Mouse (Mus musculus): ENCODE data around the gene Ctnnal1. TPM values are rescaled to one million over a fixed set of nuclear protein-coding genes. Genes with fewer than 3 reads are reported as not detected.

Gene Ctnnal1
- total and polyA plus RNA-seq, 3 experiments, result 2.3 to 6.3 TPM; not detected in 1

DNA sequence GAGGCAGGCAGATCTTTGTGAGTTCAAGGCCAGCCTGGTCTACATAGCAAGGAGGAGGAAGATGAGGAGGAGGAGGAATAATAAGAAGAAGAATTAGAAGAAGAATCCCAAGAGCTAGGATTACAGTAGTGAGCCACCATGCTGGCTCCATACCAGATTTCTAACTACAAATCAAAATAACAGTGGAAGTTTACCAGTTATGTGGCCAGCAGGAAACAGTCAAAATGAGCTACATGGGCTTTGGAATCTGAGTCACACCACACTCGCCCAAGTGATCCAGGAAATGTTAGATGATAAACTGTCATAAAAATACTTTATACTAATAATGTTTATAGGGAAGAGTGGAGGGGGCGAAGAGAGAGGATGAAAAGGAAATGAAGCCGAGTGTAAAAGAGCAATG lies 24.7 kb downstream of the Ctnnal1 start:
- Histone ChIP-seq H3K79me2 (ENCODE audit: control insufficient read depth, insufficient read depth, low read length, poor library complexity) (no peaks in the 10 kb centered on the region), H3K4me1 (ENCODE audit: control insufficient read depth in 1 of 2, insufficient read depth in 2 of 2, low read length in 2 of 2) (no peaks in the 10 kb centered on the region), H3K27ac (ENCODE audit: control insufficient read depth, low read depth, low read length) (no peak overlapping the region), H3K9me3 (replicated peaks; ENCODE audit: insufficient read depth, low read length) (no peaks in the 10 kb centered on the region), H3K9ac (ENCODE audit: control insufficient read depth, low read depth, low read length, poor library complexity, severe bottlenecking) (no peak overlapping the region), H3K4me3 (ENCODE audit: control insufficient read depth in 1 of 2, insufficient read depth in 1 of 2, low read depth in 2 of 2, low read length in 2 of 2) (no peak overlapping the region), H3K36me3 (ENCODE audit: control insufficient read depth in 1 of 2, insufficient read depth in 2 of 2, low read length in 2 of 2) (no peaks in the 10 kb centered on the region), H3K27me3 (ENCODE audit: control insufficient read depth in 1 of 2, insufficient read depth in 2 of 2, low read length in 2 of 2) (no peaks in the 10 kb centered on the region)
- TF ChIP-seq USF1 (IDR thresholded peaks at IDR 0.05; ENCODE audit: low read depth, low read length), result no peak
- no peak for DNase-seq (ENCODE audit: low read depth, low spot score)

DNA sequence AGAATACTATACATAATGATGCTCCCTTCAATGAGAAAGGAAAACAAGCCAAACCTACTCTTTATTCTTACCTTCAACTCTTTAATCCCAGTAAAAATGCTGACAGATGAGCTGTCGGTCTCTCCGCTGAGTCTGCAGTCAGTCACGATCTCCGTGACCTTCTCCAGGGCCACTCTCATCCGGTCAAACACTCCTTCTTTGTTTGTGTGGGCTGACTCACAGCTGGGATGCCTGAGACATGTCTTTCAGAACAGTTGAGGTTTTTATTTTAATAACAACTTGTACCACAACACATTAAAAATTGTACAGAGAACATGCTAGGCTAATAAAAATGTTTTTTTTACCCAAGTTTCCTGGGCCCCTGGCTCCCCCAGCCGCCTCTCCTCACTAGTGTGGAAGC lies 27.3 kb downstream of the Ctnnal1 start:
- TF ChIP-seq GATA1 (IDR thresholded peaks at IDR 0.05; ENCODE audit: low read depth, low read length), result no peak
- TF ChIP-seq ZNF384 (IDR thresholded peaks at IDR 0.05; ENCODE audit: low read depth, low read length), result no peak
- no peak for TF ChIP-seq ELF1 (IDR thresholded peaks at IDR 0.05; ENCODE audit: low read depth, low read length)
- no peak for TF ChIP-seq MYC (IDR thresholded peaks at IDR 0.05; ENCODE audit: low read depth, low read length)
- no peak for TF ChIP-seq MXI1 (IDR thresholded peaks at IDR 0.05; ENCODE audit: low read depth, low read length)
- no peak for TF ChIP-seq CHD2 (IDR thresholded peaks at IDR 0.05; ENCODE audit: low read length)
- no peak for TF ChIP-seq GABPA (IDR thresholded peaks at IDR 0.05; ENCODE audit: low read depth, low read length)
- no peak for TF ChIP-seq TBP (IDR thresholded peaks at IDR 0.05; ENCODE audit: low read depth, low read length)
- TF ChIP-seq NRF1 (IDR thresholded peaks at IDR 0.05; ENCODE audit: insufficient read depth, low read depth, low read length, poor library complexity, severe bottlenecking), result no peak
- TF ChIP-seq POLR2AphosphoS2 (IDR thresholded peaks at IDR 0.05; ENCODE audit: low read length), result no peak
- no peak for TF ChIP-seq SMC3 (IDR thresholded peaks at IDR 0.05; ENCODE audit: low read depth, low read length)
- no peak for TF ChIP-seq ZKSCAN1 (IDR thresholded peaks at IDR 0.05; ENCODE audit: low read depth, low read length)
- no peak for TF ChIP-seq USF1 (IDR thresholded peaks at IDR 0.05; ENCODE audit: low read depth, low read length)
- no peak for TF ChIP-seq NELFE (IDR thresholded peaks at IDR 0.05; ENCODE audit: low read depth, low read length)
- TF ChIP-seq HCFC1 (IDR thresholded peaks at IDR 0.05; ENCODE audit: low read depth, low read length), result no peak
- no peak for TF ChIP-seq ZMIZ1 (IDR thresholded peaks at IDR 0.05; ENCODE audit: low read depth, low read length)
- TF ChIP-seq MEF2A (IDR thresholded peaks at IDR 0.05; ENCODE audit: extremely low read depth, insufficient replicate concordance, low read depth, low read length, poor library complexity, severe bottlenecking), result no peak
- no peak for TF ChIP-seq KAT2A (conservative IDR thresholded peaks at IDR 0.05; ENCODE audit: low read depth, low read length)
- TF ChIP-seq JUND (IDR thresholded peaks at IDR 0.05; ENCODE audit: low read depth, low read length), result no peak
- no peaks in the 10 kb centered on the region for H3K27me3 ChIP-seq (ENCODE audit: control insufficient read depth in 1 of 2, insufficient read depth in 2 of 2, low read length in 2 of 2)
- H3K9ac ChIP-seq (ENCODE audit: control insufficient read depth, low read depth, low read length, poor library complexity, severe bottlenecking), result no peak overlapping the region
- H3K9me3 ChIP-seq (replicated peaks; ENCODE audit: insufficient read depth, low read length), result no peaks in the 10 kb centered on the region
- H3K79me2 ChIP-seq (ENCODE audit: control insufficient read depth, insufficient read depth, low read length, poor library complexity), result no peaks in the 10 kb centered on the region
- H3K36me3 ChIP-seq (ENCODE audit: control insufficient read depth in 1 of 2, insufficient read depth in 2 of 2, low read length in 2 of 2), result no peaks in the 10 kb centered on the region
- no peak for DNase-seq (ENCODE audit: low read depth, low spot score)
- H3K27ac ChIP-seq (ENCODE audit: control insufficient read depth, low read depth, low read length), result no peak overlapping the region
- no peaks in the 10 kb centered on the region for H3K4me1 ChIP-seq (ENCODE audit: control insufficient read depth in 1 of 2, insufficient read depth in 2 of 2, low read length in 2 of 2)
- no peak overlapping the region for H3K4me3 ChIP-seq (ENCODE audit: control insufficient read depth in 1 of 2, insufficient read depth in 1 of 2, low read depth in 2 of 2, low read length in 2 of 2)
